Mouse (Mus musculus) CH12.LX (cell line): ENCODE data around the gene Psmd5. TPM values are rescaled to one million over a fixed set of nuclear protein-coding genes. Genes with fewer than 3 reads are reported as not detected.
A peak's percentile ranks its signal among the peaks of the same experiment; 100 is the strongest.

Source experiments
- DNase-seq: peaks from one replicate; pipeline ENCODE4 v3.0.0-alpha.2; 2013; ENCODE audit errors: extremely low read depth
- H3K27ac ChIP-seq: 2 replicates; pipeline ENCODE4 v1.5.1; 2012; ENCODE audit warnings: low read depth, mild to moderate bottlenecking, control low read depth, moderate library complexity; ENCODE audit not compliant: insufficient read depth
- H3K27me3 ChIP-seq: replicated peaks from 2 replicates; pipeline ENCODE3; 2012; ENCODE audit warnings: inconsistent platforms
- H3K36me3 ChIP-seq, 2 experiments: replicated peaks in 1 of 2; 2 replicates each; pipeline versions ENCODE3 to v1.6.1; 2012; ENCODE audit warnings: inconsistent platforms in 1 of 2, low read length in 1 of 2, mild to moderate bottlenecking in 1 of 2, mixed read lengths in 1 of 2, moderate library complexity in 1 of 2; ENCODE audit not compliant: control insufficient read depth in 1 of 2, insufficient read depth in 1 of 2
- H3K4me1 ChIP-seq, 2 experiments: 2 replicates each; pipeline ENCODE4 v1.6.1; 2012; ENCODE audit warnings: inconsistent platforms in 1 of 2, moderate library complexity in 1 of 2; ENCODE audit not compliant: insufficient read depth in 2 of 2, control insufficient read depth in 1 of 2
- H3K4me2 ChIP-seq: 2 replicates; pipeline ENCODE4 v1.6.1; 2012; ENCODE audit warnings: low read depth, mild to moderate bottlenecking, control low read depth; ENCODE audit not compliant: poor library complexity, insufficient read depth, severe bottlenecking
- H3K4me3 ChIP-seq, 3 experiments: fragments of 150-350 bp in 1 of 3; sonication (generic) in 1 of 3; replicated peaks in 1 of 3; 2 replicates each; pipeline versions ENCODE3 to v1.5.1; 2011 to 2012; ENCODE audit warnings: low read depth in 2 of 3, low read length in 2 of 3, mild to moderate bottlenecking in 2 of 3, moderate library complexity in 2 of 3, control low read depth in 1 of 3, improper control_type of control experiment in 1 of 3, inconsistent platforms in 1 of 3, mixed read lengths in 1 of 3; ENCODE audit not compliant: poor library complexity in 1 of 3
- H3K79me2 ChIP-seq: replicated peaks from 2 replicates; pipeline ENCODE4 v1.6.1; 2012; ENCODE audit warnings: mild to moderate bottlenecking, moderate library complexity; ENCODE audit not compliant: control insufficient read depth, poor library complexity, insufficient read depth, severe bottlenecking; ENCODE audit errors: extremely low read depth
- H3K9ac ChIP-seq: 2 replicates; pipeline ENCODE4 v1.6.1; 2012; ENCODE audit warnings: low read depth, mild to moderate bottlenecking, control low read depth, moderate library complexity; ENCODE audit not compliant: insufficient read depth
- H3K9me3 ChIP-seq: replicated peaks from 2 replicates; pipeline ENCODE3; 2012; ENCODE audit warnings: low read length, inconsistent platforms, mixed read lengths
- BHLHE40 ChIP-seq: IDR thresholded peaks from 2 replicates; pipeline ENCODE4 v1.6.1; 2011; ENCODE audit warnings: mild to moderate bottlenecking, low read depth, low read length, improper control_type of control experiment
- CTCF ChIP-seq, 2 experiments: IDR thresholded peaks in 1 of 2; conservative IDR thresholded peaks in 1 of 2; 2 replicates each; pipeline ENCODE4 v1.5.1; 2011 to 2012; ENCODE audit warnings: low read depth in 2 of 2, low read length in 2 of 2, improper control_type of control experiment in 1 of 2, inconsistent platforms in 1 of 2, mild to moderate bottlenecking in 1 of 2, moderate library complexity in 1 of 2
- E2F4 ChIP-seq: IDR thresholded peaks from 2 replicates; pipeline ENCODE4 v1.6.1; 2011; ENCODE audit warnings: low read depth, low read length, improper control_type of control experiment; ENCODE audit not compliant: insufficient replicate concordance
- ELF1 ChIP-seq: IDR thresholded peaks from 2 replicates; pipeline ENCODE4 v1.6.1; 2014; ENCODE audit warnings: low read depth, mild to moderate bottlenecking, inconsistent platforms, low read length, improper control_type of control experiment
- EP300 ChIP-seq: IDR thresholded peaks from 2 replicates; pipeline ENCODE4 v1.6.1; 2011; ENCODE audit warnings: low read length, improper control_type of control experiment
- ETS1 ChIP-seq: conservative IDR thresholded peaks from 2 replicates; pipeline ENCODE4 v1.6.1; 2012; ENCODE audit warnings: low read depth, mild to moderate bottlenecking, inconsistent platforms, low read length, improper control_type of control experiment, moderate library complexity
- GABPA ChIP-seq: IDR thresholded peaks from 2 replicates; pipeline ENCODE4 v1.6.1; 2012; ENCODE audit warnings: low read depth, low read length, improper control_type of control experiment, inconsistent platforms; ENCODE audit not compliant: insufficient replicate concordance
- HCFC1 ChIP-seq: IDR thresholded peaks from 2 replicates; pipeline ENCODE4 v1.6.1; 2012; ENCODE audit warnings: low read depth, mild to moderate bottlenecking, inconsistent platforms, low read length, improper control_type of control experiment
- IRF4 ChIP-seq: IDR thresholded peaks from 2 replicates; pipeline ENCODE4 v1.6.1; 2014; ENCODE audit warnings: low read depth, mild to moderate bottlenecking, inconsistent platforms, low read length, improper control_type of control experiment
- JUN ChIP-seq: IDR thresholded peaks from 2 replicates; pipeline ENCODE4 v1.6.1; 2011; ENCODE audit warnings: low read depth, mild to moderate bottlenecking, low read length, improper control_type of control experiment, moderate library complexity; ENCODE audit not compliant: insufficient read depth
- JUND ChIP-seq: conservative IDR thresholded peaks from 2 replicates; pipeline ENCODE4 v1.6.1; 2011; ENCODE audit warnings: low read depth, low read length, improper control_type of control experiment
- KAT2A ChIP-seq: IDR thresholded peaks from 2 replicates; pipeline ENCODE4 v1.6.1; 2012; ENCODE audit warnings: low read length, improper control_type of control experiment, inconsistent platforms; ENCODE audit not compliant: insufficient replicate concordance
- MAX ChIP-seq: IDR thresholded peaks from 2 replicates; pipeline ENCODE4 v1.6.1; 2011; ENCODE audit warnings: low read length, improper control_type of control experiment
- MAZ ChIP-seq: IDR thresholded peaks from 2 replicates; pipeline ENCODE4 v1.6.1; 2012; ENCODE audit warnings: low read depth, mild to moderate bottlenecking, inconsistent platforms, low read length, improper control_type of control experiment, moderate library complexity
- MEF2A ChIP-seq: IDR thresholded peaks from 2 replicates; pipeline ENCODE4 v1.6.1; 2014; ENCODE audit warnings: low read depth, mild to moderate bottlenecking, inconsistent platforms, low read length, improper control_type of control experiment, borderline replicate concordance
- MXI1 ChIP-seq: IDR thresholded peaks from 2 replicates; pipeline ENCODE4 v1.6.1; 2011; ENCODE audit warnings: mild to moderate bottlenecking, low read depth, low read length, improper control_type of control experiment
- MYC ChIP-seq: IDR thresholded peaks from 2 replicates; pipeline ENCODE4 v1.6.1; 2011; ENCODE audit warnings: low read depth, mild to moderate bottlenecking, improper control_type of control experiment, low read length
- NELFE ChIP-seq: IDR thresholded peaks from 2 replicates; pipeline ENCODE4 v1.6.1; 2011; ENCODE audit warnings: low read depth, low read length, improper control_type of control experiment
- POLR2A ChIP-seq: IDR thresholded peaks from 2 replicates; pipeline ENCODE4 v1.6.1; 2011; ENCODE audit warnings: low read depth, mild to moderate bottlenecking, improper control_type of control experiment, low read length
- RCOR1 ChIP-seq: conservative IDR thresholded peaks from 2 replicates; pipeline ENCODE4 v1.6.1; 2012; ENCODE audit warnings: low read depth, mild to moderate bottlenecking, inconsistent platforms, low read length, improper control_type of control experiment
- SIN3A ChIP-seq: IDR thresholded peaks from 2 replicates; pipeline ENCODE4 v1.6.1; 2012; ENCODE audit warnings: low read length, improper control_type of control experiment, inconsistent platforms
- TBP ChIP-seq: conservative IDR thresholded peaks from 2 replicates; pipeline ENCODE4 v1.6.1; 2011; ENCODE audit warnings: low read depth, low read length, improper control_type of control experiment
- TCF12 ChIP-seq: IDR thresholded peaks from 2 replicates; pipeline ENCODE4 v1.6.1; 2014; ENCODE audit warnings: low read depth, mild to moderate bottlenecking, inconsistent platforms, low read length, improper control_type of control experiment
- UBTF ChIP-seq: IDR thresholded peaks from 2 replicates; pipeline ENCODE4 v1.6.1; 2012; ENCODE audit warnings: low read depth, mild to moderate bottlenecking, inconsistent platforms, low read length, improper control_type of control experiment, moderate library complexity
- USF1 ChIP-seq: IDR thresholded peaks from 2 replicates; pipeline ENCODE4 v1.6.1; 2014; ENCODE audit warnings: low read depth, mild to moderate bottlenecking, inconsistent platforms, low read length, improper control_type of control experiment
- ZC3H11A ChIP-seq: IDR thresholded peaks from 2 replicates; pipeline ENCODE4 v1.6.1; 2012; ENCODE audit warnings: low read depth, mild to moderate bottlenecking, inconsistent platforms, low read length, improper control_type of control experiment
- ZKSCAN1 ChIP-seq: IDR thresholded peaks from 2 replicates; pipeline ENCODE4 v1.6.1; 2012; ENCODE audit warnings: low read depth, inconsistent platforms, low read length, improper control_type of control experiment, borderline replicate concordance
- ZMIZ1 ChIP-seq: IDR thresholded peaks from 2 replicates; pipeline ENCODE4 v1.6.1; 2012; ENCODE audit warnings: low read depth, mild to moderate bottlenecking, inconsistent platforms, low read length, improper control_type of control experiment
- dilution Hi-C: fragments of 300-500 bp; cut with MboI; formaldehyde crosslinking; loops from 2 replicates; pipeline ENCODE4 v1.14.3; 2020; ENCODE audit warnings: low sequenced_read_pairs; ENCODE audit not compliant: extremely low pct_unique_long_range_greater_than_20kb, extremely low pct_ligation_motif_present
- in situ Hi-C: fragments of 300-500 bp; cut with MboI; formaldehyde crosslinking; loops from 3 replicates; pipeline ENCODE4 v1.14.3; 2019; ENCODE audit warnings: low sequenced_read_pairs, low pct_ligation_motif_present, low pct_unique_long_range_greater_than_20kb, mixed read lengths
- polyA plus RNA-seq: library from polyadenylated mRNA; unstranded; fragments of >175 nt; gene quantifications from 2 replicates; pipeline ENCODE4 v1.2.1, GENCODE M21; 2012; ENCODE audit warnings: low read depth; ENCODE audit not compliant: insufficient read length
- total RNA-seq, 2 experiments: library from RNA; depleted of rRNA; stranded (reverse); fragments of 300-350 nt in 1 of 2; fragments of >200 nt in 1 of 2; gene quantifications; 2 replicates each; pipeline ENCODE4 v1.2.3; 2012 to 2014

Psmd5 gene
- total and polyA plus RNA-seq, 3 experiments = 27.9 to 81.9 (median 81.2) TPM

GRCm38 (mm10) chr2:34826460-34827231 lies 48.1 kb downstream of the Psmd5 start:
- dilution Hi-C loops (no loop called here), in situ Hi-C loops (no loop called here)
- H3K79me2 ChIP-seq = peaks cover 24% of the 10 kb centered on the region
- H3K9me3 ChIP-seq = peaks cover 5% of the 10 kb centered on the region
- H3K36me3 ChIP-seq = peaks cover 5 to 23% of the 10 kb centered on the region in 2 experiments
- peak overlapping the region; percentile 67 to 92 (median 83) for H3K4me3 ChIP-seq
- H3K27ac ChIP-seq = peak overlapping the region; percentile 57
- DNase-seq = no peak
- peaks cover 0 to 20% of the 10 kb centered on the region in 2 experiments; a peak in 3 of 4 replicates for H3K4me1 ChIP-seq
- TF ChIP-seq MAX = peak; percentile 65
- TF ChIP-seq TBP = no peak
- no peak for TF ChIP-seq EP300
- TF ChIP-seq HCFC1 = no peak
- TF ChIP-seq UBTF = no peak
- TF ChIP-seq POLR2A = no peak
- peak; percentile 48; the same call in 1 of the 2 replicates for TF ChIP-seq MYC
- TF ChIP-seq CTCF (conservative IDR thresholded peaks at IDR 0.05 in 1 of 2, IDR thresholded peaks at IDR 0.05 in 1 of 2; ENCODE audit: low read depth in 2 of 2, low read length in 2 of 2) = no peak
- no peak for TF ChIP-seq JUN
- TF ChIP-seq IRF4 = no peak
- no peak for TF ChIP-seq ZMIZ1
- peak; percentile 11; the same call in 1 of the 2 replicates for TF ChIP-seq BHLHE40
- peak; percentile 81; the same call in 1 of the 2 replicates for TF ChIP-seq MXI1
- TF ChIP-seq ZC3H11A = no peak
- no peak for TF ChIP-seq JUND
- no peak; the same call in 1 of the 2 replicates for TF ChIP-seq SIN3A
- no peak for TF ChIP-seq KAT2A
- no peak for TF ChIP-seq ELF1
- no peak for TF ChIP-seq ZKSCAN1
- peak overlapping the region; percentile 100 for H3K4me2 ChIP-seq
- no peaks in the 10 kb centered on the region for H3K27me3 ChIP-seq
- peak overlapping the region; percentile 98 for H3K9ac ChIP-seq

- H3K36me3 ChIP-seq = peaks cover 9 to 28% of the 10 kb centered on the region in 2 experiments
- peak within 1 kb of the TSS; percentile 57 for H3K27ac ChIP-seq
- dilution Hi-C loops (no loop called here), in situ Hi-C loops (no loop called here)
- peak within 1 kb of the TSS; percentile 67 to 92 (median 83) for H3K4me3 ChIP-seq
- peak within 1 kb of the TSS; percentile 98 for H3K9ac ChIP-seq
- peak; percentile 85 for DNase-seq
- peaks cover 5% of the 10 kb centered on the region for H3K9me3 ChIP-seq
- peaks cover 0 to 20% of the 10 kb centered on the region in 2 experiments; a peak in 3 of 4 replicates for H3K4me1 ChIP-seq
- no peaks in the 10 kb centered on the region for H3K27me3 ChIP-seq
- H3K79me2 ChIP-seq = peaks cover 25% of the 10 kb centered on the region
- peak within 1 kb of the TSS; percentile 100 for H3K4me2 ChIP-seq
- TF ChIP-seq GABPA (peak; percentile 51; the same call in 1 of the 2 replicates), MXI1 (peak; percentile 97), JUND (no peak), ETS1 (peak; percentile 52), KAT2A (peak; percentile 92; the same call in 1 of the 2 replicates), TBP (peak; percentile 87), E2F4 (no peak), TCF12 (peak; percentile 94), ZC3H11A (no peak), NELFE (peak; percentile 92), MEF2A (peak; percentile 63; the same call in 1 of the 2 replicates), MYC (peak; percentile 99), RCOR1 (peak; percentile 64; the same call in 1 of the 2 replicates), ZMIZ1 (peak; percentile 38; the same call in 1 of the 2 replicates), MAZ (no peak), USF1 (no peak), MAX (peak; percentile 96; the same call in 1 of the 2 replicates)
These were observed 48.8 kb downstream of the Psmd5 start, which contains the start of gene Fbxw2 for GRCm38 (mm10) chr2:34825827-34826459. Fbxw2 (minus strand) TSS chr2:34826311.
